Mouse (Mus musculus) frontal cortex, adult (tissue): ENCODE data around the gene Acacb.

Source experiments
- ATAC-seq: cut with Nextera tagmentation; 2 replicates; pipeline ENCODE4 v1.9.2; 2017; ENCODE audit warnings: mild to moderate bottlenecking, moderate library complexity, mixed read lengths; ENCODE audit not compliant: low TSS enrichment

Acacb gene

DNA sequence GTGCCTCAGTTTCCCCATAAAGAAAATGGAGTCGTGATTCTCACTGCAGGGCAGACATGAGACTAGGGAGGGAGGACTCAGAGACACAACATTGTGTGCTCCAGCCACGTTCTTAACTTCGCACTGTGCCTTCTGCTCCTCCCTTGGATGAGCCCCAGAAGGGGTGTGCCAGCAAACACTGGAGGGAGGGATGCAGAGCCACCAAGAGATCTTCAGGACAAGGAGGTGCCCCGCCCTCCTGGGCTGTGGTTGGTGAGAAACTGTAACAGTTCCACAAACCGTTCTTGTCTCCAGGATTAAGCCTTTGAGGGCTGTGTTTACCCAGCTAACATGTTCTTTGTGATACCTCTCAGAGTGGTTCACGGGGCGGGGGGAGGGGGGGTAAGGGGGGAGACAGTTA, 122.3 kb downstream of the Acacb start:
- ATAC-seq, result no peak

DNA sequence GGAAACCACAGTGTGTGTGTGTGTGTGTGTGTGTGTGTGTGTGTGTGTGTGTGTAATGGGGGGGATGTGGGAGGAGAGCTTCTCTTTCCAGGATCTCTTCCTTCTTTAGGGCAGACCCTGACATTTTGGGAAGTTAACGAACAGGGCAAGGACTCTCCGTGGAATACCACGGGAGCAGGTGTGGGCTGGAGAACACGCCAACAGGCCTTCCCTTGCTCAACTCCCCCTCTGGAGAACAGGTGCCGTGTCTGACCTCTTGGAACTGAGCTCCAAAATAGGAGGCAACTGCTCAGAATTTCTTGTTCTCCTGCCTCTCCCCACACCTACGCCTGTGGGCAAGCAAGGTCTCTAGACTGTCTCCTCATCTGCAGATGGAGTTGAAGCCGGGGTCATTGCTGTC, 123.2 kb downstream of the Acacb start:
- ATAC-seq, result no peak

DNA sequence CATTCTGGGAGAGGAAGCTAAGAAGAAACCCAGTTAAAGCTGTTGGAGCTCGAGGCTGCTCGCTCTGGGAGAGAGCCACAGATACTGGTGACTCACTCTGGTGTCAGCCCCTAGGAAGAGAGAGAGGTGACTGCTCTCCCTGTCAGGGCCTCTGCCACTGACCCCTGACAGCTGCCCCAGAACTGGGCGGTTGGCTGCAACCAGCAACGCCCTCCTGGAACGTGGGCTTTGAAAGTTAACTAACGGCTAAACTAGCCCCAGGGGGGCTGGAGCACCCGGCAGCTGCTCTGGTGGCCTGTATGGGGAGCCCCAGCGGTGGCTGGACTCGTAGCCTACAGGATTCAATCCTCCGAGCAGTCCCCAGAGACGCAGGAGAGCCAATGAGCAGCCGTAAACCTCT, 123.6 kb downstream of the Acacb start:
- ATAC-seq, result no peak

DNA sequence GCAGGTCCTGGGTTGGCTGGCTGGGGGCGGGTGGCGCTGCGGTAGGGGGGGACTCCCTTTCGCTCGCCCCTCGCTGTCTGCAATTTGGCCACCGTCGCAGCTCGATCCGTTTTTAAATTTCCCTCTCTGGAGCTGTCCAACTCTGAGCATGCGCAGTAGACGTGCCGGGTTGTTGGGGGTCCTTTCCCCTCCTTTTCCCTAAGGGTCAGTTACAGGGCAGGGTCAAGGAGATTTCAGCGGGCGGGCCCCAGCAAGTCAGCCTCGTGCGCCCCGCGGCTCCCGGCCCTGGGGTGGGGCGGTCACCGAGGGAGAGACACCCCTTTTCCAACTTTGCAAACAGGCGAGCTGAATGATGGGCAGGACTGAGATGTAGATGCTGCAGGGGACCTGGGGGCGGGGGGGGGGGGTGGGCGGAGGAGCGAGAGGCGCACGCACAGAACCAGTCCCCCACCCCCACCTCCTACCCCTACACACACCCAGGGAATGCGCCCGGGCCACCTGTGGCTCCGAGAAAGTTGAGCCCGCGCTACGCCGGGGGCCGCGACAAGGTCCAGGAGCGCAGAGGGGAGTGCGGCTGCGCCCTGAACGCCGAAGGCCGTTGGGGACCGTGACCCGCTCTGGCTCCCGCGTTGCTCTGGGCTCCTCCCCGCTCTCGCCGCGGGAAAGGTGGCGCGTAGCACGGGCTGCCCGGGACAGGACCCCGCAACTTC, 127.5 kb downstream of the Acacb start, which contains the start of gene Foxn4:
Gene Foxn4, minus strand, starts transcription at position 115 of the 710 bp plus-strand sequence.
- no peak for ATAC-seq

GRCm38 (mm10) chr5:114275339-114275738, 129.0 kb downstream of the Acacb start:
- no peak for ATAC-seq

- no peak for ATAC-seq
Measured at GRCm38 (mm10) chr5:114275991-114276390, 129.7 kb downstream of the Acacb start.

- no peak for ATAC-seq
Measured at GRCm38 (mm10) chr5:114279382-114280143, 133.2 kb downstream of the Acacb start.

DNA sequence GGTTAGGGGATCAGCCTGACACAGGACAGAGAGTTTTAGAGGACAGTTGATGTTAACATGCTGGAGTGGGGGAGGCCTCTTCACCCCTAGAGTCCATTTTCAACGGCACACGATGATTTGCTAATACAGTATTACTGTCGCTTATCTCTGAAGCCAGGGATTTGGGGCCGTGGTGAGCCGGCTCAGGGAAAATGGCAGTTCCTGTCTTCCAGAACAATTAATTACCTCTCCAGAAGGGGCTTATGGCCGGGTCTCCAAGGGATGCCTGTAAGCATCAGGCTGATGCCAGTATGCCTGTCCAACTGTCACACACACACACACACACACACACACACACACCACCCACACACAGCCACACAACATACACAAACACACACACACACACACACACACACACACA, 136.0 kb downstream of the Acacb start:
- no peak for ATAC-seq

DNA sequence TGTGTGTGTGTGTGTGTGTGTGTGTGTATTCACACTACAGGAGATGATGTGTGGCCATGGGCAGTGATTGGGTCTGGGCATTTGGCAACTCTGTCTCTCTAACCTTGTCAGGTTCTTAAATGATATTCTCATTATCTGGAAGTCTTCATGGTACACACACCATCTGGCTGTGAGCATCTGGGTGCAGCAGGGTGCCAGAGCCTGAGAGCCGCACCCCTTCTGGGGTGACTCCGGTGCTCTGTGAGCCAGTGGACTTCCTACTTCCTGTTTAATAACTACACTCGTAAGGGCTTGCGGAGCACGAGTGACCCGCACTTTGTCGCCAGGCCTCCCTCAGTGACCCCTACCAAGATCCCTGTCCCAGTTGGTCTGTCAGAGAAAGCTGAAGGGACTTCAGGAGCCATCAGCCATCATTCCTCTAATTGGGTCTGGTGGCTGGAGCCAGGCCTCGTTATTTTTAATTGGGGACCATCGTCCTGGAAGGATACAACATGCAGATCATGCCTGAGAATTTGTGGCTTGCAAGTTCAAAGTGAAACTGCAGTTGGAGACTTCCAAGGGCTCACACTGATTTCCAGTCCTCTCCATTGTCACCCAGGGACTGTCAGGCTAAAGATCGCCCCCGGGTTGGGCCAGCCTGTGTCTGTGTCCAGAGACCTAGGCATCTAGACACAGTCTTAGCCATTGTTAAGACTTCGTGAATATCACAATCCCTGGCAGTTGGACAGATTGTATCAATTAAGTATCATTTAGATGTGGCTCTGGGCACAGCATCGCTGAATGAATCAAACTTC, 138.5 kb downstream of the Acacb start:
- no peak; the same call in 1 of the 2 replicates for ATAC-seq

GRCm38 (mm10) chr5:114285398-114285700, 139.0 kb downstream of the Acacb start:
- peak; percentile 34; the same call in 1 of the 2 replicates for ATAC-seq

- no peak for ATAC-seq
Measured at GRCm38 (mm10) chr5:114286102-114286501, 139.8 kb downstream of the Acacb start.

DNA sequence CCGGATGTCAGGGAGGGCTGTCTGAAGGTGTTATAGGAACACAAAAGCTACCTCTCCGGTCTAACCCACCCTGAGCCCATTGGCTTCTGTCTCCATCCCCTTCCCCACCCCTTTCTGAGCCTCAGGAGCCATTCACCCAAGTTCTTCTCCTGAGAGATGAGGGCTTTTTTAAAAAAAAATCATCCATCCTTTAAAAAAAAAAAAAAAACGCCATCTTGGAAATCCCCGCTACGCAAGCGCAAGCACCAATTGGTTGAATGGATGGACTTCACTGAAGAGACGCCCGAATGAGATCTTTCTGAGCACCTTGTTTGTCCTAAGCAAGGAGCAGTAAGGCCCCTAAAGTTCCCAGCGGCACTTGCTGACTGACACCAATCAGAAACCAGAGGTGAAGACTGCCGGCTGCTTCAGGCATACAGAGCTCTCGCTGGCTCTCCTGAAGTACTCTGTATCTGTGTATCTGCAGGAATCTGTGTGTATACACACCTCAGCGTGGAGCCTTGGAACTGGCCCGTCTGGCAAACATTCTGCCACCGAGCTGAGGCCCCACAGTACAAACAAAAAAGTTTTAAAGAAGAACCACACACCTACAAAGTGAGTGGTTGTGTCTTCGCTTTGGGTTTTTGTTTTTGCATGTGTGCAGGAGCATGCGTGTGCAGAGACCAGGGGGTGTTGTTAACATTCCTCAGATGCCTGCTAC, 140.7 kb downstream of the Acacb start:
- ATAC-seq, result no peak

GRCm38 (mm10) chr5:114288396-114288795, 142.1 kb downstream of the Acacb start:
- ATAC-seq, result no peak

- ATAC-seq, result no peak
Measured at GRCm38 (mm10) chr5:114288874-114289273, 142.5 kb downstream of the Acacb start, which contains the start of gene Myo1h. Gene Myo1h, plus strand, starts transcription at chr5:114289166.

- ATAC-seq, result no peak
Measured at GRCm38 (mm10) chr5:114290004-114290403, 143.7 kb downstream of the Acacb start.

DNA sequence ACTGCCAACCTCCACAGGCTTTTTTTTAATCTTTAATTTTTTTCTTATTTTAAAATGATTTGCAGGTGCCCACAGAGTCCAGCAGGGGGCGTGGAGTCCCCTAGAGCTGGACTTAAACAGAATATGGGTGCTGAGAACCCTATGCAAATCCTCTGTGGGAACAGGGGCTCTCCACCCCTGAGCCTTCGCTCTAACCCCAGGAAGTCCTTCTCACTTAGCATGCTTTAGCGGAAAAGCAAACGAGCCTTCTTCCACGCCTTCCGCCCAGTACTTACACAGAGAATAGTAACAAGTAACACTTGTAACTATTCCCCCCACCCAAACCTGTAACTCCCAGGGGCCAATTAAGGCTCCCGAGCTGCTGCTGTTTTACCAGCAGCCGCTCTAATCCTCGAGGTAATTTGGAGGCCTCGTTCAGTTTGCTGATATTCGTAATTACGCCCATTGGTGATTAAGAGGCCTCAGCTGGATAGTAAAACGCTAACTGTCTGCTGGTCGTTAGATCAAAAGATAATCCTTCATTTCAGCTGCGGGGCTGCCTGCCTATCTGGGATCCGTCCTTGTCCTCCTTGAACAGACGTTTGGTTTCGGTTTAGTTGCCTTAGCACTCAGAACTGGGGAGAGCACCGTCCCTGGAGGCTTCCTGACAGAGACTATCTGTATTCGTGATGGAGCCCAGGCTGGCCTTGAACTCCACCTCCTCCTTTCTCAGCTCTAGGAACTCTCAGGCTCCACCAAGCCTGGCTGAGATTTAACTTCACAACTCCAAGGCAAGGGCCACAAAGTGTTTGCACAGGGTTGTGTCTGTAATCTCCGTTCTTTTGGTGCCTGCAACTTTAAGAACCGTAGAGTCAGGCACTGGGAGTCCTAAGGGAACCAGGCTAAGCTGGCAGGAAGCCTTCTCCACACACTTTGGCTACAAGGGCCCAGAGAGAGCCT, 150.6 kb downstream of the Acacb start:
- no peak for ATAC-seq

DNA sequence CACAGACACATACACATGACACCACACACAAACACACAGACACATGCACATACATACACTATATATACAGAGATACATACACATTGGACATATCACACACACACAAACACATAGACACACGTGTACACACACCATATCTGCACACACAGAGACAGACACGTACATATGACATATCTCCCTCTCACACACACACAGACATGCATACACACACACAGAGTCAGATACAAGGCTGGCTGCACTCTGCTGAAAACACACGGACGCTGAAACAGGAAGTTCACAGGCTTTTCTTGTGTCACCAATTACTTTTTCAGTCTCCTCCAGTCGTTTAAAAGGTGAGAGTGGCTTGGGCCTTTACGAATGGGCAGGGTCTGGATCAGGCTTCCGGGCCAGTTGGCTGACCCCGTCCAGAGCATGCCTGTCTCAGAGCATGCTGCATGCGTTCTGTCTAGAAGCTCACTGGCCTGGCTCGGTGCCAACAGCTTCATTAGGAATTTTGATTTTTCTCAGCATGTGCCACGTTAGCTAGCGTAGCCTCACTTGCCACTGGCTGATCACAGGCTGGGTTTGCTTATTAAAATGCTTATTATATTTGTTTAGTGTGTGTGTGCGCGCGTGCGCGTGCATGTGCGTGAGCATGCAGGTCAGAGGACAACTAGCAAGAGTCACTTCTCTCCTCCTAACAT, 152.0 kb downstream of the Acacb start:
- ATAC-seq, result no peak

- ATAC-seq, result no peak
Measured at GRCm38 (mm10) chr5:114299156-114299855, 153.0 kb downstream of the Acacb start.

GRCm38 (mm10) chr5:114299883-114300610, 153.7 kb downstream of the Acacb start:
- no peak for ATAC-seq
